ENCODE assay signal across 13 mouse cellular contexts in genomic region chr2:146347942-146348341, GRCm38 (mm10).
DNase-seq lines count a peak whose midpoint lies in the region; ATAC-seq and TF ChIP-seq lines count a peak whose summit lies in the region.
"Had no signal": no experiment of that assay in that cellular context is flagged by ENCODE, and none has a peak within 500 bp of the region (broad histone marks: within the 10 kb centered on the region; RNA-seq: fewer than 3 reads in every experiment).

No protein-coding gene starts in this region.

- TF ChIP-seq EP300 in lung, postnatal 0 days (IDR thresholded peaks at IDR 0.05) = no peak

- no peak for ATAC-seq in lung, postnatal 0 days

- H3K27me3 ChIP-seq in thymus, adult 2 months (ENCODE audit: control insufficient read depth, insufficient read depth, low read length) = no peaks in the 10 kb centered on the region
- H3K27me3 ChIP-seq in lung, postnatal 0 days (replicated peaks; ENCODE audit: insufficient read depth, low read length) = no peaks in the 10 kb centered on the region
- H3K27me3 ChIP-seq: embryonic facial prominence, embryonic 13.5 days; heart, embryonic 13.5 days; limb, embryonic 13.5 days had no signal

- no peak overlapping the region for H3K27ac ChIP-seq in thymus, adult 2 months (ENCODE audit: control insufficient read depth, insufficient read depth, low read length)
- H3K27ac ChIP-seq in lung, postnatal 0 days (ENCODE audit: low read length) = no peak overlapping the region
- H3K27ac ChIP-seq in gastrocnemius, adult 2 months = no peak overlapping the region
- H3K27ac ChIP-seq: embryonic facial prominence, embryonic 13.5 days; heart, embryonic 13.5 days; limb, embryonic 13.5 days; macrophage had no signal

- no peak for TF ChIP-seq POLR2A in thymus, adult 2 months (IDR thresholded peaks at IDR 0.05; ENCODE audit: control insufficient read depth, extremely low read depth, insufficient read depth, low read length, poor library complexity)

- no peak overlapping the region for H3K9ac ChIP-seq in lung, postnatal 0 days (replicated peaks; ENCODE audit: low read depth)
- H3K9ac ChIP-seq: embryonic facial prominence, embryonic 13.5 days; heart, embryonic 13.5 days; limb, embryonic 13.5 days had no signal

- TF ChIP-seq CTCF in thymus, adult 2 months (IDR thresholded peaks at IDR 0.05; ENCODE audit: borderline replicate concordance, control insufficient read depth, extremely low read depth, insufficient read depth, low read length, poor library complexity) = no peak
- no peak for TF ChIP-seq CTCF in lung, postnatal 0 days (IDR thresholded peaks at IDR 0.05)
- TF ChIP-seq CTCF in gastrocnemius, adult 2 months (IDR thresholded peaks at IDR 0.05) = no peak

- intact Hi-C loops in left cerebral cortex, postnatal 10 days (cut with DNase I) = no loop called here
- intact Hi-C loops in gastrocnemius, adult 2 months (cut with DNase I) = no loop called here
- intact Hi-C loops in gastrocnemius, postnatal 14 days (cut with DNase I; ENCODE audit: low total_unique reads) = no loop called here

- peaks cover 3% of the 10 kb centered on the region; the same call in 1 of the 2 replicates for H3K36me3 ChIP-seq in thymus, adult 2 months (ENCODE audit: control insufficient read depth, insufficient read depth, low read length)
- H3K36me3 ChIP-seq in lung, postnatal 0 days (ENCODE audit: insufficient read depth, low read length) = peaks cover 15% of the 10 kb centered on the region; the same call in 1 of the 2 replicates

- no peak overlapping the region for H3K4me2 ChIP-seq in lung, postnatal 0 days (replicated peaks; ENCODE audit: low read depth, low read length)
- H3K4me2 ChIP-seq: embryonic facial prominence, embryonic 13.5 days; heart, embryonic 13.5 days; limb, embryonic 13.5 days had no signal

- peaks cover 6% of the 10 kb centered on the region for H3K4me1 ChIP-seq in thymus, adult 2 months (replicated peaks; ENCODE audit: control insufficient read depth, insufficient read depth, low read length)
- no peaks in the 10 kb centered on the region for H3K4me1 ChIP-seq in lung, postnatal 0 days (ENCODE audit: insufficient read depth, low read depth, low read length)
- H3K4me1 ChIP-seq: heart, embryonic 13.5 days had no signal

- no peaks in the 10 kb centered on the region for H3K9me3 ChIP-seq in lung, postnatal 0 days (ENCODE audit: low read length)
- H3K9me3 ChIP-seq: embryonic facial prominence, embryonic 13.5 days; G1E; heart, embryonic 13.5 days; limb, embryonic 13.5 days had no signal

- 17% methylated on average over 2 of the region's 2 CpGs for WGBS in thymus, adult 2 months
- WGBS in lung, postnatal 0 days = 83% methylated on average over 2 of the region's 2 CpGs

- peak; percentile 13 for DNase-seq in thymus, postnatal 4 days
- no peak for DNase-seq in thymus, adult 2 months
- DNase-seq in gonadal fat pad, adult 2 months (ENCODE audit: low read depth) = peak; percentile 58
- DNase-seq in left cerebral cortex, postnatal 10 days (ENCODE audit: extremely low spot score in 1 of 2, low spot score in 2 of 2) = peak; percentile 41 to 68
- DNase-seq in lung, postnatal 0 days (ENCODE audit: low spot score) = no peak
- DNase-seq in adipocyte (ENCODE audit: low spot score) = no peak
- DNase-seq in gastrocnemius, adult 2 months = no peak
- no peak for DNase-seq in gastrocnemius, postnatal 14 days

- no peak overlapping the region for H3K4me3 ChIP-seq in thymus, adult 2 months (ENCODE audit: control insufficient read depth, insufficient read depth, low read length)
- H3K4me3 ChIP-seq in lung, postnatal 0 days (ENCODE audit: low read depth, low read length) = no peak overlapping the region
- no peak overlapping the region for H3K4me3 ChIP-seq in gastrocnemius, adult 2 months
- H3K4me3 ChIP-seq: embryonic facial prominence, embryonic 13.5 days; heart, embryonic 13.5 days; limb, embryonic 13.5 days had no signal

Comparison
In these comparisons a context has a peak if more than half of its experiments do, and no peak if none do; other contexts are left out.
1. DNase-seq: peak in thymus, postnatal 4 days (single experiment), gonadal fat pad, adult 2 months (single experiment) and left cerebral cortex, postnatal 10 days (2 of 2); none in thymus, adult 2 months (single experiment), lung, postnatal 0 days (single experiment), adipocyte (single experiment), gastrocnemius, adult 2 months (single experiment) and gastrocnemius, postnatal 14 days (single experiment).